8 mouse cellular contexts compared by ENCODE assay signal in the genomic region with DNA sequence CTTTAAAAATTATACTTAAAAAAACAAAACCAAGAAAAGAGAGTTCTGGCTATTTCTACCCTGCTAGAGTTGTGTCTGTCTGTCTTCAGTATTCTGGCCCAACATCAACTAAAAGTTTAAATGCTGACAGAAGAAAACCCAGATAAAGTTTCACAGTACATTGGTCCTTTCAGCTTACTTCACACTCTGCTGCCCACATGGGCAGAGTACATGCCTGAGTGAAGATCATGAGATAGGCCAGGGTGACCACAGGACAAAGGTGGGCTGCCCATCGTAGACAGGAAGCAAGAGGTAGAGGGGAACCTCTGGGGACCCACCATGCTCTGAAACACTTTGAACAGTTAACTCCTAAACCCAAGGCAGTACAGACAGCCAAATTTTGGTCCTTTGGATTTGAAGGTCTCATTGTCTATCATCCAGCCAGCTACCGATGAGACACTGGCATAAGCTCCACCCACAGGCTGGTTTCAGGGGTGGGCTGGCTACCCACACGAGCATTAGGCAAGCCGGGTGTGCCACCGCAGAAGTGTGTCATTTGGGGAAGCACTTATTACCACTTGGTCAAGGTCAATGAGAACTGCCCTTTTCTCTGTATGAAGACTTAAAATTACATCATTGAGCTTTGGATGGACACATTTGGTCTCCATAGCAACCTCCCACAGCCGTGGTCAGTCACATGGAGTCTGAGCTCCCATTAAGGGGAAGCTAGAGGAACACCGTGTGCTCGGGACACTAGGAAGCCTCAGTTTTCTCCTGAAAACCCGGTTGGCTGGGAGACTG. TPM values are rescaled to one million over a fixed set of nuclear protein-coding genes. Genes with fewer than 3 reads are reported as not detected.
A peak's percentile ranks its signal among the peaks of the same experiment; 100 is the strongest.
DNase-seq lines count a peak whose midpoint lies in the region; ATAC-seq and TF ChIP-seq lines count a peak whose summit lies in the region.
"Had no signal": no experiment of that assay in that cellular context is flagged by ENCODE, and none has a peak within 500 bp of the region (broad histone marks: within the 10 kb centered on the region; RNA-seq: fewer than 3 reads in every experiment).

No protein-coding gene starts in this region.

- peaks cover 65% of the 10 kb centered on the region for H3K36me3 ChIP-seq in spleen, adult 2 months (ENCODE audit: control insufficient read depth, insufficient read depth, low read length)
- H3K36me3 ChIP-seq in heart, embryonic 12.5 days, result peaks cover 46% of the 10 kb centered on the region
- H3K36me3 ChIP-seq in lung, embryonic 15.5 days, result peaks cover 39% of the 10 kb centered on the region

- no peak overlapping the region for H3K4me3 ChIP-seq in spleen, adult 2 months (ENCODE audit: extremely low read depth, insufficient read depth, insufficient read length)
- H3K4me3 ChIP-seq in heart, embryonic 12.5 days, result no peak overlapping the region
- H3K4me3 ChIP-seq in lung, embryonic 15.5 days, result no peak overlapping the region
- H3K4me3 ChIP-seq: layer of hippocampus, adult 2 months had no signal

- no peaks in the 10 kb centered on the region for H3K9me3 ChIP-seq in heart, embryonic 12.5 days (replicated peaks)
- no peaks in the 10 kb centered on the region for H3K9me3 ChIP-seq in lung, embryonic 15.5 days

- no peaks in the 10 kb centered on the region for H3K27me3 ChIP-seq in spleen, adult 2 months (ENCODE audit: control insufficient read depth, insufficient read depth, low read length)
- H3K27me3 ChIP-seq in heart, embryonic 12.5 days (replicated peaks), result no peaks in the 10 kb centered on the region
- H3K27me3 ChIP-seq in lung, embryonic 15.5 days, result no peaks in the 10 kb centered on the region

- no peak overlapping the region for H3K4me2 ChIP-seq in heart, embryonic 12.5 days
- H3K4me2 ChIP-seq in lung, embryonic 15.5 days, result no peak overlapping the region

- H3K27ac ChIP-seq in spleen, adult 2 months (ENCODE audit: insufficient read depth, low read length), result peak overlapping the region; percentile 27; the same call in 1 of the 2 replicates
- H3K27ac ChIP-seq in heart, embryonic 12.5 days (ENCODE audit: poor library complexity, severe bottlenecking), result peak overlapping the region; percentile 94
- H3K27ac ChIP-seq in lung, embryonic 15.5 days, result peak overlapping the region; percentile 21

- no peak overlapping the region for H3K9ac ChIP-seq in heart, embryonic 12.5 days
- no peak overlapping the region for H3K9ac ChIP-seq in lung, embryonic 15.5 days

- DNase-seq in spleen, adult 2 months (ENCODE audit: low read depth in 1 of 2, low spot score in 2 of 2), result peak in 1 of 2 experiments; percentile 38
- no peak for DNase-seq in spleen, adult 12 weeks (ENCODE audit: low spot score)
- no peak for DNase-seq in frontal cortex, postnatal 36 days (ENCODE audit: low spot score in 2 of 2)
- DNase-seq in layer of hippocampus, adult 8-10 months (ENCODE audit: low spot score in 2 of 2), result no peak
- no peak for DNase-seq in testis, postnatal 14 days (ENCODE audit: low spot score)

- WGBS in spleen, adult 2 months, result 35% methylated on average over 9 of the region's 9 CpGs
- 79% methylated on average over 9 of the region's 9 CpGs for WGBS in heart, embryonic 12.5 days
- 63% methylated on average over 9 of the region's 9 CpGs for WGBS in lung, embryonic 15.5 days

- TF ChIP-seq CTCF in spleen, adult 2 months (IDR thresholded peaks at IDR 0.05; ENCODE audit: extremely low read depth, insufficient read depth, insufficient read length, insufficient replicate concordance), result no peak

- TF ChIP-seq POLR2A in spleen, adult 2 months (IDR thresholded peaks at IDR 0.05; ENCODE audit: low read depth, low read length), result no peak

- H3K4me1 ChIP-seq in spleen, adult 2 months (ENCODE audit: control insufficient read depth, insufficient read depth, insufficient read length), result peaks cover 24% of the 10 kb centered on the region; the same call in 1 of the 2 replicates
- peaks cover 66% of the 10 kb centered on the region for H3K4me1 ChIP-seq in heart, embryonic 12.5 days (replicated peaks)
- H3K4me1 ChIP-seq in lung, embryonic 15.5 days, result peaks cover 38% of the 10 kb centered on the region

- no peak for ATAC-seq in heart, embryonic 12.5 days (ENCODE audit: insufficient number of reproducible peaks, low FRiP score)
- no peak for ATAC-seq in lung, embryonic 15.5 days (ENCODE audit: borderline replicate concordance, extremely low read depth, low FRiP score, low TSS enrichment)

RNA-seq across cellular contexts. Expression of a gene that starts 35.9 kb away (rescaled TPM):
- polyA plus RNA-seq in spleen, adult 2 months (2012; rRNA removed), result 63.0 and 73.5 TPM in 2 replicates
- polyA plus RNA-seq in heart, embryonic 12.5 days (2016; fragmentation: Nextera tagmentation; extraction: Ambion mirVana), result 119 and 124 TPM in 2 replicates
- polyA plus RNA-seq in lung, embryonic 15.5 days (2015; fragmentation: Nextera tagmentation; extraction: Ambion mirVana), result 125 and 140 TPM in 2 replicates
- total RNA-seq in layer of hippocampus, adult 8-10 months (2022), result 10 to 100 TPM; 37.3 to 59.3 (median 44.4) TPM

Comparison
In these comparisons a context has a peak if more than half of its experiments do, and no peak if none do; other contexts are left out.
1. H3K27ac ChIP-seq: peak in every context shown above with its lines; median percentile 94 in heart, embryonic 12.5 days; 27 in spleen, adult 2 months; 21 in lung, embryonic 15.5 days.